Mouse (Mus musculus): ENCODE measurements around the gene Rhod. TPM values are rescaled to one million over a fixed set of nuclear protein-coding genes. Genes with fewer than 3 reads are reported as not detected.

Rhod gene
- total RNA-seq, 2 experiments from 2014 or later, result 0.57 to 0.64 TPM

Other genes with a start within 250 kb of the Rhod start
- gene Tbc1d10c, start 248.1 kb downstream of the Rhod start, total RNA-seq (2021), result 1 to 10 TPM; 1.3 to 2.0 TPM
- 100 to 1,000 TPM; 318 to 320 TPM for gene Ppp1ca, start 247.4 kb downstream of the Rhod start, total RNA-seq (2021)
- gene Rad9a, start 237.8 kb downstream of the Rhod start, total RNA-seq (2021), result 1 to 10 TPM; 6.9 to 8.0 TPM
- 1 to 10 TPM in 1 of 2 experiments, under 1 TPM in 1; 0.96 to 1.2 TPM for gene Clcf1, start 225.2 kb downstream of the Rhod start, total RNA-seq (2021)
- not detected for gene AC109138.7, start 225.1 kb downstream of the Rhod start, total RNA-seq (2021)
- 10 to 100 TPM; 14.0 to 18.6 TPM for gene Pold4, start 207.5 kb downstream of the Rhod start, total RNA-seq (2021)
- 10 to 100 TPM; 52.3 to 58.2 TPM for gene Ssh3, start 170.3 kb downstream of the Rhod start, total RNA-seq (2021)
- 10 to 100 TPM; 70.0 to 76.6 TPM for gene Ankrd13d, start 156.3 kb downstream of the Rhod start, total RNA-seq (2021)
- 100 to 1,000 TPM; 217 to 223 TPM for gene Grk2, start 133.2 kb downstream of the Rhod start, total RNA-seq (2021)
- 10 to 100 TPM; 71.5 to 75.1 TPM for gene Kdm2a, start 41.1 kb downstream of the Rhod start, total RNA-seq (2021)
- gene Syt12, start 38.0 kb upstream of the Rhod start, total RNA-seq (2021), result 10 to 100 TPM; 38.2 to 43.4 TPM
- not detected for gene 2010003K11Rik, start 59.2 kb upstream of the Rhod start, total RNA-seq (2021)
- 10 to 100 TPM; 56.9 to 66.3 TPM for gene Pcx, start 71.0 kb upstream of the Rhod start, total RNA-seq (2021)
- gene Lrfn4, start 176.2 kb upstream of the Rhod start, total RNA-seq (2021), result 10 to 100 TPM; 47.2 to 47.3 TPM
- 10 to 100 TPM; 25.1 to 26.1 TPM for gene Rce1, start 186.2 kb upstream of the Rhod start, total RNA-seq (2021)